Mouse (Mus musculus): Measurements from ENCODE around the gene Hp1bp3. TPM values are rescaled to one million over a fixed set of nuclear protein-coding genes. Genes with fewer than 3 reads are reported as not detected.

Hp1bp3 gene
- polyA plus RNA-seq, 1 experiment: 153 TPM

GRCm38 (mm10) chr4:138288691-138289090, 72.6 kb downstream of the Hp1bp3 start:
- no peak overlapping the region for H3K4me3 ChIP-seq (ENCODE audit: insufficient read depth, low read length)
- H3K4me1 ChIP-seq (ENCODE audit: control insufficient read depth, insufficient read depth, low read length): no peaks in the 10 kb centered on the region
- TF ChIP-seq POLR2A (IDR thresholded peaks at IDR 0.05; ENCODE audit: low read depth, low read length): no peak
- TF ChIP-seq CTCF (IDR thresholded peaks at IDR 0.05; ENCODE audit: borderline replicate concordance, insufficient read depth, low read length): no peak
- H3K27ac ChIP-seq (ENCODE audit: insufficient read depth, low read length): no peak overlapping the region

- no peak for TF ChIP-seq CTCF (IDR thresholded peaks at IDR 0.05; ENCODE audit: borderline replicate concordance, insufficient read depth, low read length)
- TF ChIP-seq POLR2A (IDR thresholded peaks at IDR 0.05; ENCODE audit: low read depth, low read length): no peak
- H3K4me1 ChIP-seq (ENCODE audit: control insufficient read depth, insufficient read depth, low read length): no peaks in the 10 kb centered on the region
- no peak overlapping the region for H3K27ac ChIP-seq (ENCODE audit: insufficient read depth, low read length)
- no peak overlapping the region for H3K4me3 ChIP-seq (ENCODE audit: insufficient read depth, low read length)
These were observed 75.9 kb downstream of the Hp1bp3 start for GRCm38 (mm10) chr4:138292028-138292427.

GRCm38 (mm10) chr4:138293261-138293948, 77.3 kb downstream of the Hp1bp3 start:
- H3K4me1 ChIP-seq (ENCODE audit: control insufficient read depth, insufficient read depth, low read length): no peaks in the 10 kb centered on the region
- TF ChIP-seq CTCF (IDR thresholded peaks at IDR 0.05; ENCODE audit: borderline replicate concordance, insufficient read depth, low read length): no peak
- no peak for TF ChIP-seq POLR2A (IDR thresholded peaks at IDR 0.05; ENCODE audit: low read depth, low read length)
- no peak overlapping the region for H3K4me3 ChIP-seq (ENCODE audit: insufficient read depth, low read length)
- no peak overlapping the region for H3K27ac ChIP-seq (ENCODE audit: insufficient read depth, low read length)

GRCm38 (mm10) chr4:138293949-138294550, 78.0 kb downstream of the Hp1bp3 start:
- H3K27ac ChIP-seq (ENCODE audit: insufficient read depth, low read length): no peak overlapping the region
- TF ChIP-seq POLR2A (IDR thresholded peaks at IDR 0.05; ENCODE audit: low read depth, low read length): no peak
- no peak for TF ChIP-seq CTCF (IDR thresholded peaks at IDR 0.05; ENCODE audit: borderline replicate concordance, insufficient read depth, low read length)
- H3K4me1 ChIP-seq (ENCODE audit: control insufficient read depth, insufficient read depth, low read length): no peaks in the 10 kb centered on the region
- no peak overlapping the region for H3K4me3 ChIP-seq (ENCODE audit: insufficient read depth, low read length)

Other genes starting within 250 kb of the Hp1bp3 start
- 83.4 and 92.1 TPM in 2 replicates for gene Eif4g3, start 223.3 kb upstream of the Hp1bp3 start, polyA plus RNA-seq (2011; ENCODE audit: insufficient read length, low read depth, missing spikeins)
- 0.42 and 0.68 TPM in 2 replicates for gene Sh2d5, start 34.1 kb downstream of the Hp1bp3 start, polyA plus RNA-seq (2011; ENCODE audit: insufficient read length, low read depth, missing spikeins)
- gene Kif17, start 34.1 kb downstream of the Hp1bp3 start, polyA plus RNA-seq (2011; ENCODE audit: insufficient read length, low read depth, missing spikeins): 0.51 TPM in 1 of 2 replicates, not detected in the other
- 191 and 221 TPM in 2 replicates for gene Ddost, start 88.4 kb downstream of the Hp1bp3 start, polyA plus RNA-seq (2011; ENCODE audit: insufficient read length, low read depth, missing spikeins)
- gene Pink1, start 110.0 kb downstream of the Hp1bp3 start, polyA plus RNA-seq (2011; ENCODE audit: insufficient read length, low read depth, missing spikeins): 17.5 and 19.1 TPM in 2 replicates
- gene Cda, start 151.7 kb downstream of the Hp1bp3 start, polyA plus RNA-seq (2011; ENCODE audit: insufficient read length, low read depth, missing spikeins): 1.0 and 1.2 TPM in 2 replicates
- not detected in 2 replicates for gene Fam43b, start 180.2 kb downstream of the Hp1bp3 start, polyA plus RNA-seq (2011; ENCODE audit: insufficient read length, low read depth, missing spikeins)
- gene Mul1, start 218.4 kb downstream of the Hp1bp3 start, polyA plus RNA-seq (2011; ENCODE audit: insufficient read length, low read depth, missing spikeins): 14.4 and 15.8 TPM in 2 replicates
- 5.6 and 7.2 TPM in 2 replicates for gene Camk2n1, start 238.0 kb downstream of the Hp1bp3 start, polyA plus RNA-seq (2011; ENCODE audit: insufficient read length, low read depth, missing spikeins)

All from embryonic fibroblast, embryonic 13.5 days (primary cell).